14 mouse cellular contexts compared by ENCODE assay signal in genomic region chr16:91978846-91979245, GRCm38 (mm10).
DNase-seq lines count a peak whose midpoint lies in the region; ATAC-seq lines count a peak whose summit lies in the region.
"Had no signal": no experiment of that assay in that cellular context is flagged by ENCODE, and none has a peak within 500 bp of the region (broad histone marks: within the 10 kb centered on the region; RNA-seq: fewer than 3 reads in every experiment).

No protein-coding gene starts in this region.

- 40% methylated on average over 5 of the region's 5 CpGs for WGBS in forebrain, embryonic 10.5 days
- 28% methylated on average over 5 of the region's 5 CpGs for WGBS in forebrain, embryonic 11.5 days
- WGBS in limb, embryonic 12.5 days: 25% methylated on average over 5 of the region's 5 CpGs
- WGBS in limb, embryonic 10.5 days: 36% methylated on average over 5 of the region's 5 CpGs
- WGBS in hindbrain, embryonic 16.5 days: 29% methylated on average over 5 of the region's 5 CpGs

- H3K4me2 ChIP-seq in forebrain, embryonic 11.5 days (ENCODE audit: low read depth, low read length, severe bottlenecking): no peak overlapping the region
- no peak overlapping the region for H3K4me2 ChIP-seq in limb, embryonic 12.5 days
- H3K4me2 ChIP-seq in hindbrain, embryonic 16.5 days (ENCODE audit: low read length): no peak overlapping the region
- H3K4me2 ChIP-seq: forebrain, embryonic 15.5 days; midbrain, embryonic 15.5 days; neural tube, embryonic 15.5 days had no signal

- H3K27ac ChIP-seq in forebrain, embryonic 10.5 days: peak overlapping the region; percentile 58; the same call in 1 of the 2 replicates
- H3K27ac ChIP-seq in forebrain, embryonic 11.5 days (ENCODE audit: low read depth, low read length): no peak overlapping the region
- H3K27ac ChIP-seq in limb, embryonic 12.5 days: no peak overlapping the region
- no peak overlapping the region for H3K27ac ChIP-seq in limb, embryonic 10.5 days
- no peak overlapping the region for H3K27ac ChIP-seq in hindbrain, embryonic 16.5 days (ENCODE audit: low read depth, low read length)
- H3K27ac ChIP-seq: forebrain, embryonic 15.5 days; midbrain, embryonic 15.5 days; neural tube, embryonic 15.5 days had no signal

- ATAC-seq in forebrain, embryonic 11.5 days (replicated peaks; ENCODE audit: low FRiP score): no peak
- ATAC-seq in limb, embryonic 12.5 days (ENCODE audit: insufficient number of reproducible peaks, insufficient read depth, low FRiP score, low TSS enrichment, low read depth): no peak
- ATAC-seq in hindbrain, embryonic 16.5 days: peak; percentile 48; the same call in 1 of the 2 replicates
- ATAC-seq: forebrain, embryonic 15.5 days; midbrain, embryonic 15.5 days had no signal

- H3K9me3 ChIP-seq in forebrain, embryonic 10.5 days: no peaks in the 10 kb centered on the region
- no peaks in the 10 kb centered on the region for H3K9me3 ChIP-seq in forebrain, embryonic 11.5 days (ENCODE audit: control insufficient read depth, low read length)
- H3K9me3 ChIP-seq in limb, embryonic 12.5 days: no peaks in the 10 kb centered on the region
- no peaks in the 10 kb centered on the region for H3K9me3 ChIP-seq in limb, embryonic 10.5 days (replicated peaks)
- no peaks in the 10 kb centered on the region for H3K9me3 ChIP-seq in hindbrain, embryonic 16.5 days (ENCODE audit: control insufficient read depth, low read length)
- H3K9me3 ChIP-seq: forebrain, embryonic 15.5 days; midbrain, embryonic 15.5 days; neural tube, embryonic 15.5 days had no signal

- peaks cover 14% of the 10 kb centered on the region for H3K4me1 ChIP-seq in forebrain, embryonic 10.5 days
- no peaks in the 10 kb centered on the region for H3K4me1 ChIP-seq in forebrain, embryonic 11.5 days (replicated peaks; ENCODE audit: control insufficient read depth, insufficient read depth, low read length)
- no peaks in the 10 kb centered on the region for H3K4me1 ChIP-seq in limb, embryonic 12.5 days (replicated peaks)
- H3K4me1 ChIP-seq in limb, embryonic 10.5 days: peaks cover 12% of the 10 kb centered on the region; the same call in 1 of the 2 replicates
- H3K4me1 ChIP-seq in hindbrain, embryonic 16.5 days (ENCODE audit: control insufficient read depth, insufficient read depth, low read depth, low read length): peaks cover 2% of the 10 kb centered on the region; the same call in 1 of the 2 replicates
- H3K4me1 ChIP-seq: forebrain, embryonic 15.5 days had no signal

- no peaks in the 10 kb centered on the region for H3K27me3 ChIP-seq in forebrain, embryonic 10.5 days (ENCODE audit: poor library complexity, severe bottlenecking)
- no peaks in the 10 kb centered on the region for H3K27me3 ChIP-seq in forebrain, embryonic 11.5 days (ENCODE audit: control insufficient read depth, insufficient read depth, low read length)
- H3K27me3 ChIP-seq in limb, embryonic 12.5 days: no peaks in the 10 kb centered on the region
- no peaks in the 10 kb centered on the region for H3K27me3 ChIP-seq in limb, embryonic 10.5 days (ENCODE audit: low read depth, poor library complexity, severe bottlenecking)
- H3K27me3 ChIP-seq in hindbrain, embryonic 16.5 days (replicated peaks; ENCODE audit: control insufficient read depth, insufficient read depth, low read length): no peaks in the 10 kb centered on the region
- H3K27me3 ChIP-seq: forebrain, embryonic 15.5 days; midbrain, embryonic 15.5 days; neural tube, embryonic 15.5 days had no signal

- H3K36me3 ChIP-seq in forebrain, embryonic 10.5 days (replicated peaks): no peaks in the 10 kb centered on the region
- H3K36me3 ChIP-seq in forebrain, embryonic 11.5 days (ENCODE audit: control insufficient read depth, insufficient read depth, low read length): no peaks in the 10 kb centered on the region
- H3K36me3 ChIP-seq in limb, embryonic 12.5 days: no peaks in the 10 kb centered on the region
- no peaks in the 10 kb centered on the region for H3K36me3 ChIP-seq in limb, embryonic 10.5 days
- no peaks in the 10 kb centered on the region for H3K36me3 ChIP-seq in hindbrain, embryonic 16.5 days (ENCODE audit: control insufficient read depth, insufficient read depth, low read length)
- H3K36me3 ChIP-seq: forebrain, embryonic 15.5 days; midbrain, embryonic 15.5 days; neural tube, embryonic 15.5 days had no signal

- DNase-seq in forebrain, embryonic 10.5 days (ENCODE audit: extremely low spot score, low spot score): no peak
- no peak for DNase-seq in forebrain, embryonic 11.5 days (ENCODE audit: low spot score)
- no peak for DNase-seq in limb, embryonic 10.5 days (ENCODE audit: low spot score)
- peak; percentile 78 for DNase-seq in kidney, postnatal 14 days
- no peak for DNase-seq in left cerebral cortex, adult 9 months (ENCODE audit: low spot score in 2 of 2)
- no peak for DNase-seq in left cerebral cortex, postnatal 10 days (ENCODE audit: extremely low spot score in 1 of 2, low spot score in 2 of 2)
- DNase-seq: heart, adult 18-20 months; layer of hippocampus, adult 9-11 months; liver had no signal

- no peak overlapping the region for H3K9ac ChIP-seq in forebrain, embryonic 11.5 days (ENCODE audit: low read length)
- 0 out of 2 replicates have a peak overlapping the region, but pooled peaks have one; percentile 12 for H3K9ac ChIP-seq in limb, embryonic 12.5 days (replicated peaks)
- no peak overlapping the region; the same call in 1 of the 2 replicates for H3K9ac ChIP-seq in hindbrain, embryonic 16.5 days (ENCODE audit: low read depth, low read length)
- H3K9ac ChIP-seq: forebrain, embryonic 15.5 days; midbrain, embryonic 15.5 days; neural tube, embryonic 15.5 days had no signal

- intact Hi-C loops in left cerebral cortex, postnatal 10 days (cut with DNase I): no loop called here

- no peak overlapping the region for H3K4me3 ChIP-seq in forebrain, embryonic 10.5 days
- H3K4me3 ChIP-seq in forebrain, embryonic 11.5 days (ENCODE audit: low read depth, low read length): no peak overlapping the region
- no peak overlapping the region for H3K4me3 ChIP-seq in limb, embryonic 12.5 days (replicated peaks)
- no peak overlapping the region for H3K4me3 ChIP-seq in limb, embryonic 10.5 days
- no peak overlapping the region for H3K4me3 ChIP-seq in hindbrain, embryonic 16.5 days (ENCODE audit: low read length)
- H3K4me3 ChIP-seq: forebrain, embryonic 15.5 days; midbrain, embryonic 15.5 days; neural tube, embryonic 15.5 days had no signal
